Mouse (Mus musculus): ENCODE measurements around the gene Kcnc1. TPM values are rescaled to one million over a fixed set of nuclear protein-coding genes. Genes with fewer than 3 reads are reported as not detected.

Kcnc1 gene
- total RNA-seq, 2 experiments from 2014 or later = 120 TPM

DNA sequence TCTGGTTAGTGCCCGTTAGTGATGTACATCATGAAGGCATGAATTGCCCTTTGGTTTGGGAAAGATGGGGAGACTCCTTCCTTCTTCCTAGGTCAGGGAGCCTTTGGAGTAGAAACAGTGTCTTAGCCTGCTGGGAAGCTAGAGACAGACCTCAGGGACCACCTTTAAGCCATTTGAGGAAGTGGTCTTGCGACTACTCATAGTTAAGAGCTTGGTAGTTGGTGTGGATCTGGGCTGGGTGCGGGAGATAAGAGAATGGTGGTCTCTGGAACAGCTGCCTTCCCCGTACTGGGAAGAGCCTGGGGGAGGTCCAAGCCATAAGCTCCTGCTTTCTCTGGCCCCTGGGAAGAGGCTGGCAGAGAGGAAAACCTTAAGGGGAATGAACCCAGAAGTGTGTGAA, 2.3 kb downstream of the Kcnc1 start:
- no peak for TF ChIP-seq CTCF (conservative IDR thresholded peaks at IDR 0.05)
- no peak for DNase-seq (ENCODE audit: low spot score in 2 of 2)
- peak overlapping the region; percentile 83 for H3K4me3 ChIP-seq
- peak overlapping the region; percentile 59; the same call in 1 of the 2 replicates for H3K27ac ChIP-seq

DNA sequence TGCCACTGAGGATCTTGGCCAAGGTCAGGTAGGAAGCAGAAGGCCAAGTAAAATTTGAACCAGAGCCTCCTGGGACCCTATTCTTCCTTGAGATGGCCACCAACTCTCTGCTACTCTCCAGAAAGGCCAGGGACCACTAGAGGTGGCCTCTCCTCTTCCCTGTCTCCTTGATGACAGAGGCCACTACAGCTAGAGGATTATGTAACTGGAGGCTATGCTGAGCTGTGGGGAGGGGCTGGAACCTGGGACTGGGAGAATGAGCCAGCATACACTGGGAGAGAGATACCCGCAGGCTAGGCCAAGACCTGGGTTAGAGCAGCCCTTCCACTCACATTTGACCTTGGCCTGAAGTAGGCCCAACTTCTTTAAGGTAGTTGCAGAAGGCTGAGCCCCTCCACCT, 3.4 kb downstream of the Kcnc1 start:
- DNase-seq (ENCODE audit: low spot score in 2 of 2) = no peak
- Histone ChIP-seq H3K4me3 (peak overlapping the region; percentile 83), H3K27ac (peak overlapping the region; percentile 86)
- no peak for TF ChIP-seq CTCF (conservative IDR thresholded peaks at IDR 0.05)

GRCm38 (mm10) chr7:46400346-46400745, 4.0 kb downstream of the Kcnc1 start:
- Histone ChIP-seq H3K27ac (peak overlapping the region; percentile 86), H3K4me3 (peak overlapping the region; percentile 83)
- no peak for DNase-seq (ENCODE audit: low spot score in 2 of 2)
- no peak for TF ChIP-seq CTCF (conservative IDR thresholded peaks at IDR 0.05)

- Histone ChIP-seq H3K4me3 (peak overlapping the region; percentile 6; the same call in 1 of the 2 replicates), H3K27ac (no peak overlapping the region)
- TF ChIP-seq CTCF (conservative IDR thresholded peaks at IDR 0.05) = no peak
- no peak for DNase-seq (ENCODE audit: low spot score in 2 of 2)
These were observed 5.3 kb downstream of the Kcnc1 start for GRCm38 (mm10) chr7:46401371-46402180.

DNA sequence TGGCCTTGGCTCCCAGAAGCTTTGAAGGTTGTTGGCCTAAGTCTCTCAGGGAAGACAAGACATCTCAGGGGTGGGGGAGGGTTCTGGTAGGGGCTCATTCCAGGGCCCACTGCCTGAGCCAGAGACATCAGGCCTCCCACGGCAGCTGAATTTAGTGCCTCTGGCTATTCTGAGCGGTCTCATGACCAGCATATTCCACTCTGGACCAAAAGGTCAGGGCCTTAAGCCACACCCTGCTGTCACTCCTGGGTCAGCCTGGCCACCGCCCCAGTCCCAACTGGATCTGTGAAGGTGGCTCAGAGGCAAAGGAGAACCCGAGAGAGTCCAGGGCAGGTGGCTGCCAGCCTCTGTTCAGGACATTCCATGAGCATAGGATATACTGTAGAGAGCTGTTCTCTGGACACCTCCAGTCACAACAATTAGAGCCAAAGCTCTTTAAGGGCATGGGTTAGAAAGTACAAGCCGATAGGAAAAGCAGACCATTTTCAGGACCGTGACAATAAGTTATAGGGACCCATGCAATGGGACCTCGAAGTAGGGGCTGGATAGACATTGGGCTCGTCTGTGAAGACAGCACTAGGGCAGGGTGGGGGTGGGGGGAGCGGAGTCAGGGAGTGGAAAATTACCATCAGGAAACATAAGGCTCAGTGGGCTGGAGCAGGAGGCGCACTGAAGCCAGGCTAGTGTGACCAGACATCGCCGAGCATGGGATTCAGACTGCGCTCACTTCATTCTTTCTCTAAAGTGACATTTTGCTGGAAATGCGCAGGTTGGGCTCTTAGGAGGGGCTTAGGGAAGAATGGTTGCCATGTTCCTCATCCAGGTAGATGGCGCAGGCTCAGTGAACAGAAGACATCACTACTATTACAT, 7.6 kb downstream of the Kcnc1 start:
- no peak for TF ChIP-seq CTCF (conservative IDR thresholded peaks at IDR 0.05)
- no peak for DNase-seq (ENCODE audit: low spot score in 2 of 2)
- H3K4me3 ChIP-seq = no peak overlapping the region
- peak overlapping the region; percentile 7; the same call in 1 of the 2 replicates for H3K27ac ChIP-seq

DNA sequence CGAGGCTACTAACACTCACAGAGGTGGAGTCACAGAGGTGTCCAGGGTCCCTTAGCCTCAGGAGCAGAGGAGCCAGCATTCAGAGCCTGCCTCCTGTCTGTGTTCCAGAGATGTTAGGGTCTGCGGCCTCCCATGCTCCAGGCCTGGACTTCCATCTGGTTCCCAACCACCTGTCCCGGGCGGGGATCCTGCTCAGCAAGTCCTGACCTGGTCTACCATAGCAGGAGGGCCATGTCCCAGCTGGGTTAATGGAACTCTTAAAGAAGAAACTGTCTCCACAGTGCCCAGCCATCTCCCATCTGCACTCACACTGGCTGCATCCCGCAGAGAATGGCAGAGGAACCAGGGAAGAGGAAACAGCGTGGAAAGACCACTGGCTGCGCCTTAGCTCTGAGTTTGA, 8.5 kb downstream of the Kcnc1 start:
- Histone ChIP-seq H3K4me3 (no peak overlapping the region), H3K27ac (no peak overlapping the region; the same call in 1 of the 2 replicates)
- no peak for DNase-seq (ENCODE audit: low spot score in 2 of 2)
- no peak for TF ChIP-seq CTCF (conservative IDR thresholded peaks at IDR 0.05)

DNA sequence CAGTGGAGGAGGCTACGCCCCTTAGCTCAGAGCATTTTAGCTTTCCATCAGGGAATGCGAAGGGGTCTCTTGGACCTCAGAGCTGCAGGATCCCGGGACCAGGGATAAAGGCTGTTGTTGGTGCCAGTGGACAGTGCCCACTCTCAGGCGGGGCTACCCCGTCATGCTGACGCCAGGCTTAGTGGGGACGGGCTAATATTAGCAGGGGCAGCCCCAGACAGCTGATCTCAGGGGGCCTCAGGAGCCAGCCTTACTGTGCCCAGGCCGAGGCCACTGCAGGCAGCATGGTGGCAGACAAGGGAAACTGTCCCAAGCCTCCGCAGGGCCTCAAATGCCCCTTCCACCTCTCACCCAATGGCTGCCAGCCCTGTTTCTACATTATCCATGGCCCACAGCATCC, 12.3 kb downstream of the Kcnc1 start:
- no peak for DNase-seq (ENCODE audit: low spot score in 2 of 2)
- no peak for TF ChIP-seq CTCF (conservative IDR thresholded peaks at IDR 0.05)
- peak overlapping the region; percentile 21; the same call in 1 of the 2 replicates for H3K27ac ChIP-seq
- H3K4me3 ChIP-seq = no peak overlapping the region

DNA sequence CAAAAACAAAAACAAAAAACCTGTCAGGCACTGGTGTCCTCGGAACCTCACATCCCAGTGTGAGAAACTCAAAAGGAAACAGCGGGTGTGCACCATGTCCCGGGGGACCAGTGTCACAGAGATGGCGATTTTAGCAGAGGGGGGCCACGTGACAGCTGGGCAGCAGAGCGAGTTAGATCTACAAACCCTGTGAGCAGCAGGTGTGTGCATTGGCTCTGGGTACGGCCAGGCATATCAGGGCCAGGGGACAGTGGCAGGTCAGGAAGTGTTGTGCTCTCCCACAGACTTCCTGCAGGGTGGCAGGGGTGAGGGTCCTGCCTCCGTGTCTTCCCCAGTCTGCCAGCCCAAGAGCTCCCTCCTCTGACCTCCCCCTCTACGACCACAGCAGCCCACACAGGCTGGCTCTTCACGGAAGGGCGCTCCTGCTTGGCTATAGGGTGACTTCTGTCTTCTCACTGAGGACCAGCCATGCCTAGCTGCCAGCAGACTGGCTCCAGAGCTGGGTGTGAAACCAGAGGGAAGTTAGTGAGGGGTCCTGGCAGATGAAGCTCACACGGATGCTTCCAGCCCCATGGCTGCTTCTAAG, 13.0 kb downstream of the Kcnc1 start:
- Histone ChIP-seq H3K27ac (peak overlapping the region; percentile 21; the same call in 1 of the 2 replicates), H3K4me3 (no peak overlapping the region)
- TF ChIP-seq CTCF (conservative IDR thresholded peaks at IDR 0.05) = no peak
- no peak for DNase-seq (ENCODE audit: low spot score in 2 of 2)

GRCm38 (mm10) chr7:46410727-46411126, 14.4 kb downstream of the Kcnc1 start:
- TF ChIP-seq CTCF (conservative IDR thresholded peaks at IDR 0.05) = no peak
- peak overlapping the region; percentile 6; the same call in 1 of the 2 replicates for H3K27ac ChIP-seq
- DNase-seq (ENCODE audit: low spot score in 2 of 2) = no peak
- no peak overlapping the region for H3K4me3 ChIP-seq

DNA sequence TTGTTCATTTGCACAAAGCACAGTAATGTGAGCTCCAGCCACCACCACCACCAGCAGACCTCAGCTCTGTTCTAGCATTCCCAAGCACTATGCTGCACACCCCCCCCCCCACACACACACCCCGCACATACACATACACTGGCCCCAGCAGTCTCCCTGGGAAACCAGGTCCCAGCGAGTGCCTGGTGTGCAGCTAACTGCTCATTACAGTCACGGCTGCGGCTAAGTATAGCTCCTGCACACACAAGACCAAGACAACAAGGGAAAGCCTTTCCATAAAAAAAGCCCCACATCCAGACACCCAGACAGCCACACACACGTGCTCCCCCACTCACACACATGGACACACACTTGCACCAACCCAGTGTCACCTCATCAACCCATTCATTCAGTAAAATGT, 16.5 kb downstream of the Kcnc1 start:
- no peak overlapping the region for H3K4me3 ChIP-seq
- peak overlapping the region; percentile 43; the same call in 1 of the 2 replicates for H3K27ac ChIP-seq
- no peak for TF ChIP-seq CTCF (conservative IDR thresholded peaks at IDR 0.05)
- DNase-seq (ENCODE audit: low spot score in 2 of 2) = no peak

- no peak for DNase-seq (ENCODE audit: low spot score in 2 of 2)
- no peak overlapping the region for H3K4me3 ChIP-seq
- peak overlapping the region; percentile 84; the same call in 1 of the 2 replicates for H3K27ac ChIP-seq
- TF ChIP-seq CTCF (conservative IDR thresholded peaks at IDR 0.05) = no peak
These were observed 17.8 kb downstream of the Kcnc1 start for GRCm38 (mm10) chr7:46413959-46414725.

DNA sequence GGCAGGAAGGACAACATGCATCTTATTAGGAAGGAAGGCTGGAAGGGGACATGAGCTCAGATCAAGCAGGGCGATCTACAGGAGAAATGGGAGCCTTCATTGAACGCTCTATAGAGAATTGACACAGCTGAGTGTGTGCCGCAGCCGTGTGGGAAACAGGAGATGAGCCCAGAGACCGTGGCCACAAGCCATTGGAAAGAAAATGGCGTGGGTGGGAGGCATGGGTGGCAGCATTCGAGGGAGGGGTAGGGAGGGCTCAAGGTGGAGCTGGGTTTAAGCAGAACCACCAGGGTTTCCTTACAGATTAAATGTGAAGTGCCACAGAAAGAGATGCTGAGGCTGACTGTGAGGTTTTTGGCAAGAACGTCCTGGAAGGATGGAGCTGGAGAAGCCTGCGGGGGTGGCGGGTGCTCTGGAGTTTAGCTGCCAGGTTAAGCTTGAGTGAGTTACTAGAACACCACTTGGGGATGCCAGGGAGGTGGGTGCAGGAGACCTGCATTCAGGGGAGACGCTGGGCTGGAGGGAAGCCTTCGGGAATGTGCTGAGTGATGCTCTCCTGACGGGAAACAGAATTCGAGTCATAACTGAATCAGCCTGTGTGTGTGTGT, 19.6 kb downstream of the Kcnc1 start:
- peak overlapping the region; percentile 84 for H3K27ac ChIP-seq
- no peak overlapping the region; the same call in 1 of the 2 replicates for H3K4me3 ChIP-seq
- TF ChIP-seq CTCF (conservative IDR thresholded peaks at IDR 0.05) = no peak
- DNase-seq (ENCODE audit: low spot score in 2 of 2) = peak in 1 of 2 experiments; percentile 42
